Mouse (Mus musculus): ENCODE results near the gene Sucla2. TPM values are rescaled to one million over a fixed set of nuclear protein-coding genes. Genes with fewer than 3 reads are reported as not detected.
"Not testable (repeated sequence)": the region's sequence is repeated elsewhere in the genome, so short reads cannot be mapped to it uniquely, and the experiment has no call there.

Gene Sucla2
- total RNA-seq, 1 experiment from 2014 or later = 62.5 TPM

GRCm38 (mm10) chr14:73507702-73508376, 17.3 kb upstream of the Sucla2 start:
- ATAC-seq (ENCODE audit: extremely low read depth, insufficient number of reproducible peaks, low FRiP score, poor library complexity, severe bottlenecking) = no peak

DNA sequence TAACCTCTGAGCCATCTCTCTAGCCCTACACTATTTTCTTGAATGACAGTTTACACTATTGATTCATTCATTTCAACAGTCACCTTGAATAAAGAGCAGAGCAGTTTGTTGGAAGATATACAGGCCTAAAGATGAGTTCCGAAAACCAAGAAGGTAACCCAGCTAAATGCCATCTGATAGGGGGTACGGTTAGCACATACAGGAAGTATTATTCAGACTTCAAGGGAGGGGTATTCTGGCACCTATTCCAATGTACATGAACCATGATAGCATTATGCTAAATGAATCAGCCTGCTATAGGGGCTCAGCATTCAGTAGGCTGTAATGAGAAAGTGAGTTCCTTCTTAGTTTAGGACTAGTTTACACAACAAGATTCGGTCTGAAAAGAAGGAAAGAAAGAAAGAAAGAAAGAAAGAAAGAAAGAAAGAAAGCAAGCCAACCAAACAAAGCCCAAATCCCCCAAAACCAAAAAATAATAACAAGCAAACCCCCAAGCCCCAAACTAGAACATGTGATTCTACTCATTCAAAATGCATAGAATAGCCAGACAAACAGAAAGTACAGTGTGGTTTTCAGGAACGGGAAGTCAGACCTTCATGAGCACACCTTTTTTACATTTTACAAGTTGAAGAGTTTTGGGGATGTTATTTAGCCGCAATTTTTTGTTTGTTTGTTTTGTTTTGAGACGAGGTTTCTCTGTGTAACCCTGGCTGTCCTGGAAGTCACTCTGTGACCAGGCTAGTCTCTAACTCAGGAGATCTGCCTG, 16.3 kb upstream of the Sucla2 start:
- no peak for ATAC-seq (ENCODE audit: extremely low read depth, insufficient number of reproducible peaks, low FRiP score, poor library complexity, severe bottlenecking)

GRCm38 (mm10) chr14:73509765-73510423, 15.2 kb upstream of the Sucla2 start, which contains the start of gene Med4:
Gene Med4 (plus strand): TSS chr14:73510025.
- peak; percentile 98 for ATAC-seq (ENCODE audit: extremely low read depth, insufficient number of reproducible peaks, low FRiP score, poor library complexity, severe bottlenecking)

GRCm38 (mm10) chr14:73524136-73524535, 983 bp upstream of the Sucla2 start:
- ATAC-seq (ENCODE audit: extremely low read depth, insufficient number of reproducible peaks, low FRiP score, poor library complexity, severe bottlenecking) = no peak

GRCm38 (mm10) chr14:73528661-73529060, 3.5 kb downstream of the Sucla2 start:
- not testable (repeated sequence) for ATAC-seq (ENCODE audit: extremely low read depth, insufficient number of reproducible peaks, low FRiP score, poor library complexity, severe bottlenecking)

- no peak for ATAC-seq (ENCODE audit: extremely low read depth, insufficient number of reproducible peaks, low FRiP score, poor library complexity, severe bottlenecking)
Observed at GRCm38 (mm10) chr14:73533755-73534465, 8.8 kb downstream of the Sucla2 start.

DNA sequence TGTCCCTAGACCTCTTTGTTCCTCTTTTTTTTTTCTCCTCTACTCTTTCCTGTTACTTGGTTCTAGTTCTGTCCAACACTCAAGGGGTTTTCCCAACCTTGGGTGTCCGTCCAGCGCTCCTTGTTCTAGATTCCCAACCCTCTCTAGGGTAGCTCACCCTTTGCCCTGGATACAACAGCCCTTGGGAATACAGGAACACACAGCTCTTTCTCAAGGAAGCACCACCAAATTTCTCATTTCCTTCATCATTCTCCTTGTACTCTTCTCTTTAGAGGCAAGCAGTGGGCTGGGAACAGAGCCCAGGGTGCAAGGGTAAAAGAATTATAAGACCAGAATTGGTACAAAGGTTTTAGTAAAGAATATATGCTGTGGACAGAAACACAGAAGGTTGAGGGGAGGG, 10.5 kb downstream of the Sucla2 start:
- no peak for ATAC-seq (ENCODE audit: extremely low read depth, insufficient number of reproducible peaks, low FRiP score, poor library complexity, severe bottlenecking)

GRCm38 (mm10) chr14:73543781-73544180, 18.7 kb downstream of the Sucla2 start:
- ATAC-seq (ENCODE audit: extremely low read depth, insufficient number of reproducible peaks, low FRiP score, poor library complexity, severe bottlenecking) = no peak

- ATAC-seq (ENCODE audit: extremely low read depth, insufficient number of reproducible peaks, low FRiP score, poor library complexity, severe bottlenecking) = no peak
Observed at GRCm38 (mm10) chr14:73547034-73547433, 21.9 kb downstream of the Sucla2 start.

DNA sequence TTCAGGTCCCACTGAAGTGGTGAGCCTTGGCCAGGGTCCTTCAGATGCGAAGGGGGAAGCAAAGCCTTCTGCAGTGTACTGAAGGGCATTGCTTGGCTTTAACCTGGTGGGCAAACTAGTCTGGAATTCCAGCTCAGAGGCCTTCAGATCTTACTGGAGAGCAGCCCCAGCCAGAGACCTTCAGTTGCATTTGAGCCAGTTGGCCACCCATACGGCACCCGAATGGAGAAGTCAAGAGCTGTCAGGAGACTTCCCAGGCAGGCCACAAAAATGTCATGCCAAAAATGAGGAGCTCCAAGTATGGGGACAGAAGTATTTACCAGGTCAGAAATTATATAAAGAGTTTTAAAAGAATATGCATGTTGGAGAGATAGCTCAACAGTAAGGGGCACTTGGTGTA, 22.9 kb downstream of the Sucla2 start, which contains the start of gene Nudt15:
TSS of gene Nudt15 (minus strand) at position 192 of the 400 bp plus-strand sequence.
- ATAC-seq (ENCODE audit: extremely low read depth, insufficient number of reproducible peaks, low FRiP score, poor library complexity, severe bottlenecking) = no peak

DNA sequence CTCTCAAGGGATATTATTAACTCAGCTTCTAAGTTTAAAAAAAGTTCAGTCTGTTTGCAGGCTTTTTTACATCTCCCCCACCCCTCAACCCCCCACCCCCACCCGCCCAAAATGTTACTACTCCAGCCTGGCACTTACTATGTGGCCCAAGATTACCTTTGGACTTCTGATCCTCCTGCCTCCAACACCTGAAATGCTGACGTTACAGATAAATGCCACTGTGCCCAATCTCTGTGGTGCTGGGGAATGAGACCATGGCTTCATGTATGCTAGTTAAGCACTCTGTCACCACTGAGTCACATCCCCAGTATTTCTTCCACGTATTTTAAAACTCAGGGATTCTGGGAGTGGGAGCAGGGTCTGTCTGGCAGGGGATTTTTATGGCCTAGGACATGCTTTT, 25.2 kb downstream of the Sucla2 start:
- no peak for ATAC-seq (ENCODE audit: extremely low read depth, insufficient number of reproducible peaks, low FRiP score, poor library complexity, severe bottlenecking)

DNA sequence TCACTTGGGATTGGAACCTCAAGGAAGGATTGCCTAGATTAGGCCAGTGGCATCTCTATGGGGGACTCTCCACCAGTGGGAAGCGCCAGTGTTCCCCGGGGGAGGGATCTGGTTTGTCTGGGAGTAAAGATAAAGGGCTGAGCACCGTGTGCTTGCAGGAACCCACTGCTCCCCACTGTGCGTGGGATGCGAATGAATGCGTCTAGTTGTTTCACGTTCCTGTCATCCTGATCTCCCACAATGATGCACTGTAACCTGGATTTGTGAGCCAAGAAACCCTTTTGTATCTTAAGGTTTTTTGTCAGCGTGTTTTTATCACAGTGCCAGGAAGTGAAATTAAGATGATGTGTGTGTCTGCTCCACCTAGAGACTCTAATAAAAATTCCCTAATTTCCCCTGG, 25.6 kb downstream of the Sucla2 start:
- no peak for ATAC-seq (ENCODE audit: extremely low read depth, insufficient number of reproducible peaks, low FRiP score, poor library complexity, severe bottlenecking)

- ATAC-seq (ENCODE audit: extremely low read depth, insufficient number of reproducible peaks, low FRiP score, poor library complexity, severe bottlenecking) = no peak
Observed at GRCm38 (mm10) chr14:73551164-73551563, 26.0 kb downstream of the Sucla2 start.

DNA sequence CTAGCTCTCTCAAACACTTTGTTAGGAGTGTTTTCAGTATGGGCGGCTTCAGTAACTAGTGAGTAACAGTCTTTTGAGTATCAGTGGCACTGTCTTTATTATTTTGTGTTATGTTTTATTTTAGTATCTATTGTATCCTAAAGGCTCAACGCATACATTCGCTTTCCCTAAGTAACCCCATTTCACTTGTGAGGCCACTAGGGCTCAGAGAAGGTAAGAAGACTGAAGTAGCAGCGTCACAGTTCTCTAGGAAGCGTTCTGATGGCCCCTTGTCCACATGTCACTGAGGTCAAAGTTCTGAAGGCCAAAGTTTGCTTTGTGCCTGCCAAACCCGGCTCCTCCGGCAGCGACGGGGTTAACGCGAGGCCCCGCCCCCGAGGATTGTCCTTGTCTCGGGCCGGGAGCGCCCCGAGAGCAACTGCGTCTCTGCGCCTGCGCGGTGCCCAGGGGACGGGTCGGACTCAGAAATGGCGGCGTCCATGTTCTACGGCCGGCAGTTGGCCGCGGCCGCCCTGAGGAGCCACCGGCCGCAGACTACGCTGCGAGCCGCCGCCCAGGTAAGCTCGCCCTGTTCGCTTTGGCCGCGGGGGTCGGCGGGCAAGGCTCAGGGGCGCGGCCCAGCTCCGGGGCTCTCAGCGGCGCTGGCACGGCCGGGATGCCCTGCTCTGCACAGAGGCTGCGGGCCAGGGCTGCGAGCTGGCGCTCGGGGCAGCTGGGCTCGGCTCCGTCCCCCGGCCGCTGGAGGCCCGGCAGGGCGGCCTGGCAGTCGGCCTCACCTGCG, 27.4 kb downstream of the Sucla2 start:
- ATAC-seq (ENCODE audit: extremely low read depth, insufficient number of reproducible peaks, low FRiP score, poor library complexity, severe bottlenecking) = peak; percentile 88

DNA sequence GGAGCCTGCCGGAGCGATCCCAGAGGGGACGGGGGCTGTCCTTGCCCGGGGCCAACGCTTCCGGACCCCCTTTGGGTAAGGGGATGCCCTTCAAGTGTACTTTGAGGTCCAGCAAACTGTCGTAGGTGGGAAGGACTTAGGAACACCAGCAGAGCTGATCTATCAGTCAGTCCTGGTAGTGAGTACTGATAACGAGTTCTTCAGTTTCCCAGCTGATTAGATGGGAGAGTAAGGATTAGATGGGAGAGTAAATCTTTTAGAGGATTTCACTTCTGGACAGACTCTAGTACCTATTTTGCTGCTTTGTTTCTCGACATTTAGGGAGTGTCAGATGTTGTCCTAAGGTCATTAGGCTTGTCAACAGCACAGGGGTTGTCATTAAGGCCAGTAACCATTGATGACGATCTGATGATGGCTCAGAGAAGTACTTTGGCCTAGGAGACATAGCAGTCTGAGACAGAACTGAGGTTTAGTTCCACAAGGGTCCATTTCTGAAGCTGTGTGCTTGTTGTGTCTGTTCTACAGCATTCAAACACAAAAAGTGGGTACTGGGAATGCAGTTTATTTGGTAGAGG, 28.1 kb downstream of the Sucla2 start:
- no peak for ATAC-seq (ENCODE audit: extremely low read depth, insufficient number of reproducible peaks, low FRiP score, poor library complexity, severe bottlenecking)

DNA sequence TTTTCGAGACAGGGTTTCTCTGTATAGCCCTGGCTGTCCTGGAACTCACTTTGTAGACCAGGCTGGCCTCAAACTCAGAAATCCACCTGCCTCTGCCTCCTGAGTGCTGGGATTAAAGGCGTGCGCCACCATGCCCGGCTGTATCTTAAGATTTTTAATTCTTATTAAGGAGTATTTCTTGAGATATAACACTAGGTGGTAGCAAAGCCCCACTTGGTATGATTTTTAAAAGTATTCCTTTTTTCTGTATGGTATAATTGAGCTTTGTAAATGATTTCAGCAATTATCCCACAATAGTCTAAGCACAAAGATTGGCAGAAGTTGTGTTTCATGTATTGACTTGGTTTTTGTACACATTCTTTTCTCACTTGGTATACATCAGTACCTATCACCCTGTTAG, 44.7 kb downstream of the Sucla2 start:
- not testable (repeated sequence) for ATAC-seq (ENCODE audit: extremely low read depth, insufficient number of reproducible peaks, low FRiP score, poor library complexity, severe bottlenecking)

DNA sequence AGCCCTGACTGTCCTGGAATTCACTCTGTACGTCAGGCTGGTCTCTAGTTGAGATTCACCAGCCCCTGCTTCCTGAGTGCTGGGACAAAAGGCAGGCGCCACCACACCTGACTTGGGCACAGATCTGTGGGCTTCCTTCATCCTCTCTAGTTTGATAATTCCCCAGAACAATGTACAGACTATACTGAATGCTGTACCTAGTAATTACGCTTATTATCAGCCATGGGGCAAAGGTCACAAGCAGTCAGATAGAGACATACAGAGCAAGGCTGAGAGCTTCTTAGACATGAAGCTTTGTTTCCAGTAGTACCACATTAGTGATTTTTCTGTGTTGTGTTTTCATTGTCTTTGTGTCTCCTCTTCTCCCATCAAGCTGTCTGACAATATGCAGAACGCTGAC, 46.0 kb downstream of the Sucla2 start:
- ATAC-seq (ENCODE audit: extremely low read depth, insufficient number of reproducible peaks, low FRiP score, poor library complexity, severe bottlenecking) = no peak

DNA sequence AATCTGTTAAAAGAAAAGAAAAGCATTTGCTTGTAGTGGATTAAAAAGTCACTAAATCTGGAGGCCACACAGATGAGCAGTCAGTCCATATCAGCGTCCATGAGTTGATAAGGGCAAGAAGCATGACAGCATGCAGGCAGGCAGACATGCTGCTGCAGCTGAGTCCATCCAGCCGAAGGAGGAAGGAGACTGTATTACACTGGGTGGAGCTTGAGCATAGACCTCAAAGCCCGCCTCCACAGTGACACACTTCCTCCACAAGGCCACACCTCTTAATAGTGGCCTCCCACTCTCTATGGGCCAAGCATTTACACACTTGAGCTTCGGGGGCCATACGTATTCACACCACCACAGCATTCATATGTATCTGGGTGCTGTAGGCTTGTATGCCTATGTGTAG, 48.9 kb downstream of the Sucla2 start:
- no peak for ATAC-seq (ENCODE audit: extremely low read depth, insufficient number of reproducible peaks, low FRiP score, poor library complexity, severe bottlenecking)

Data from neutrophil, adult 5-6 weeks (primary cell).